Comparison of ENCODE assay signal across 34 mouse cellular contexts in the genomic region with DNA sequence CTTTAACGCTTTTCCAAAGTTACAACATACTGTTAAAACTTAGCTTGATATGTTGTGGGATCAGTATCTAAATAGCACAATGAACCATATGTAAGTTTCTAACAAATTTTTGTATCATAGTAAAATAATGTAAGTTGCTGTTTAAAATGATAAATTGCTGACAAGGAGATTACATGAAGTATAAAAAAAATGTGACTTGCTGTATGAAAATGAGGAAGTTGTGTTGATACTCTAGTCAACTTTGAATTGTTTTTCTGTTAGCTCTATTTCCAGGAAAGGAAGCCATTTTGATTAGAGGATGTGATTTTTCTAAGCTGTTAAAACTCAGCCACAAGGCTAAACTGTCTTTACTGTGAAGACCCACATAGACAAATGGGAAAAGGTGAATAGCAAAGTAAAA.
"Had no signal": no experiment of that assay in that cellular context is flagged by ENCODE, and none has a peak within 500 bp of the region (broad histone marks: within the 10 kb centered on the region; RNA-seq: fewer than 3 reads in every experiment).

No protein-coding gene starts in this region.

- H3K4me1 ChIP-seq: heart, embryonic 12.5 days; heart, embryonic 13.5 days; heart, embryonic 15.5 days; hindbrain, embryonic 10.5 days; hindbrain, embryonic 12.5 days; hindbrain, embryonic 13.5 days; hindbrain, embryonic 15.5 days; intestine, embryonic 15.5 days; kidney, embryonic 15.5 days had no signal

- H3K27me3 ChIP-seq: heart, embryonic 12.5 days; heart, embryonic 13.5 days; heart, embryonic 15.5 days; hindbrain, embryonic 12.5 days; hindbrain, embryonic 13.5 days; hindbrain, embryonic 15.5 days; intestine, embryonic 15.5 days; kidney, embryonic 15.5 days had no signal

- H3K36me3 ChIP-seq: heart, embryonic 12.5 days; heart, embryonic 13.5 days; heart, embryonic 15.5 days; hindbrain, embryonic 10.5 days; hindbrain, embryonic 12.5 days; hindbrain, embryonic 13.5 days; hindbrain, embryonic 15.5 days; intestine, embryonic 15.5 days; kidney, embryonic 15.5 days had no signal

- H3K4me3 ChIP-seq: heart, embryonic 12.5 days; heart, embryonic 13.5 days; heart, embryonic 15.5 days; hindbrain, embryonic 10.5 days; hindbrain, embryonic 12.5 days; hindbrain, embryonic 13.5 days; hindbrain, embryonic 15.5 days; intestine, embryonic 15.5 days; kidney, embryonic 15.5 days; layer of hippocampus, adult 2 months; left cerebral cortex, adult 2 months had no signal

- H3K9ac ChIP-seq: heart, embryonic 12.5 days; heart, embryonic 13.5 days; heart, embryonic 15.5 days; hindbrain, embryonic 12.5 days; hindbrain, embryonic 13.5 days; hindbrain, embryonic 14.5 days; hindbrain, embryonic 15.5 days; intestine, embryonic 15.5 days; kidney, embryonic 15.5 days had no signal

- H3K27ac ChIP-seq: heart, embryonic 13.5 days; heart, embryonic 15.5 days; hindbrain, embryonic 10.5 days; hindbrain, embryonic 12.5 days; hindbrain, embryonic 13.5 days; hindbrain, embryonic 14.5 days; hindbrain, embryonic 15.5 days; hindbrain, postnatal 0 days; intestine, embryonic 15.5 days; kidney, embryonic 15.5 days; kidney, postnatal 0 days; layer of hippocampus, adult 2 months; left cerebral cortex, adult 2 months had no signal

- H3K4me2 ChIP-seq: heart, embryonic 11.5 days; heart, embryonic 12.5 days; heart, embryonic 13.5 days; heart, embryonic 15.5 days; hindbrain, embryonic 12.5 days; hindbrain, embryonic 13.5 days; hindbrain, embryonic 14.5 days; hindbrain, embryonic 15.5 days; intestine, embryonic 15.5 days; kidney, embryonic 15.5 days had no signal

- H3K9me3 ChIP-seq: heart, embryonic 12.5 days; heart, embryonic 13.5 days; heart, embryonic 15.5 days; hindbrain, embryonic 10.5 days; hindbrain, embryonic 12.5 days; hindbrain, embryonic 13.5 days; hindbrain, embryonic 15.5 days; intestine, embryonic 15.5 days; kidney, embryonic 15.5 days had no signal

- DNase-seq: heart, postnatal 10 days; heart, postnatal 14 days; heart, postnatal 36 days; heart, postnatal 4 days; kidney, adult 11 months; kidney, adult 18-20 months; kidney, adult 2 months; kidney, adult 8-10 months; kidney, adult 9 months; kidney, postnatal 10 days; kidney, postnatal 14 days; kidney, postnatal 25 days; kidney, postnatal 36 days; kidney, postnatal 4 days; layer of hippocampus, adult 9-11 months; layer of hippocampus, postnatal 36 days had no signal

- ATAC-seq: hindbrain, embryonic 16.5 days; hindbrain, postnatal 0 days; inflammation-experienced regulatory T-cells, adult 6 months; intestine, embryonic 15.5 days; intestine, postnatal 0 days had no signal
